Mouse (Mus musculus): ENCODE data around the gene Nfia. TPM values are rescaled to one million over a fixed set of nuclear protein-coding genes. Genes with fewer than 3 reads are reported as not detected.

Nfia gene
- total RNA-seq (2023): 10 to 100 TPM in 1 of 2 experiments, 1 to 10 TPM in 1; 8.9 to 11.3 TPM

GRCm38 (mm10) chr4:97772641-97773040 lies at the start of gene Nfia:
Nfia (plus strand) TSS chr4:97772734.

GRCm38 (mm10) chr4:97777706-97778176 lies 5.2 kb downstream of the Nfia start, which contains the start of gene E130114P18Rik:
E130114P18Rik (minus strand) TSS chr4:97778078.

Other genes with a start within 250 kb of the Nfia start
- gene E130114P18Rik, start 5.3 kb downstream of the Nfia start, total RNA-seq (2023): not detected

Data from T-cell, adult 66 days (primary cell).